Mouse (Mus musculus): Measurements from ENCODE around the gene Prss33. TPM values are rescaled to one million over a fixed set of nuclear protein-coding genes. Genes with fewer than 3 reads are reported as not detected.

Gene Prss33
- polyA plus RNA-seq, 1 experiment = not detected

GRCm38 (mm10) chr17:23841145-23841544, 5.3 kb upstream of the Prss33 start:
- 31% methylated on average over 4 of the region's 4 CpGs for WGBS
- Histone ChIP-seq H3K4me1 (ENCODE audit: control insufficient read depth, insufficient read depth, low read length) (no peaks in the 10 kb centered on the region; the same call in 1 of the 2 replicates), H3K27ac (ENCODE audit: control insufficient read depth, insufficient read depth, low read depth, low read length, poor library complexity) (no peak overlapping the region), H3K4me3 (replicated peaks; ENCODE audit: control insufficient read depth, low read depth, low read length) (no peak overlapping the region)
- TF ChIP-seq CTCF (IDR thresholded peaks at IDR 0.05; ENCODE audit: control insufficient read depth, insufficient read depth, low read length) (peak; percentile 53), POLR2A (IDR thresholded peaks at IDR 0.05; ENCODE audit: borderline replicate concordance, control insufficient read depth, low read depth, low read length) (no peak)

GRCm38 (mm10) chr17:23831201-23831600, 4.7 kb downstream of the Prss33 start:
- Histone ChIP-seq H3K4me1 (ENCODE audit: control insufficient read depth, insufficient read depth, low read length) (no peaks in the 10 kb centered on the region; the same call in 1 of the 2 replicates), H3K27ac (ENCODE audit: control insufficient read depth, insufficient read depth, low read depth, low read length, poor library complexity) (no peak overlapping the region), H3K4me3 (replicated peaks; ENCODE audit: control insufficient read depth, low read depth, low read length) (no peak overlapping the region)
- WGBS = 86% methylated on average over 1 of the region's 1 CpGs
- TF ChIP-seq CTCF (IDR thresholded peaks at IDR 0.05; ENCODE audit: control insufficient read depth, insufficient read depth, low read length) = no peak
- no peak for TF ChIP-seq POLR2A (IDR thresholded peaks at IDR 0.05; ENCODE audit: borderline replicate concordance, control insufficient read depth, low read depth, low read length)

GRCm38 (mm10) chr17:23829064-23829619, 6.7 kb downstream of the Prss33 start, which contains the start of gene Elob:
Gene Elob, minus strand, starts transcription at chr17:23829136.
- Histone ChIP-seq H3K27ac (ENCODE audit: control insufficient read depth, insufficient read depth, low read depth, low read length, poor library complexity) (peak within 1 kb of the TSS; percentile 73), H3K4me3 (replicated peaks; ENCODE audit: control insufficient read depth, low read depth, low read length) (peak within 1 kb of the TSS; percentile 74), H3K4me1 (ENCODE audit: control insufficient read depth, insufficient read depth, low read length) (no peaks in the 10 kb centered on the region; the same call in 1 of the 2 replicates)
- TF ChIP-seq CTCF (IDR thresholded peaks at IDR 0.05; ENCODE audit: control insufficient read depth, insufficient read depth, low read length) = peak; percentile 60
- 0 out of 2 replicates have a peak, but pooled peaks have one; percentile 6 for TF ChIP-seq POLR2A (IDR thresholded peaks at IDR 0.05; ENCODE audit: borderline replicate concordance, control insufficient read depth, low read depth, low read length)
- 1% methylated on average over 31 of the region's 42 CpGs for WGBS

- TF ChIP-seq POLR2A (IDR thresholded peaks at IDR 0.05; ENCODE audit: borderline replicate concordance, control insufficient read depth, low read depth, low read length) = no peak
- no peak for TF ChIP-seq CTCF (IDR thresholded peaks at IDR 0.05; ENCODE audit: control insufficient read depth, insufficient read depth, low read length)
- H3K27ac ChIP-seq (ENCODE audit: control insufficient read depth, insufficient read depth, low read depth, low read length, poor library complexity) = peak overlapping the region; percentile 9; the same call in 1 of the 2 replicates
- 2% methylated on average over 47 of the region's 47 CpGs for WGBS
- no peaks in the 10 kb centered on the region; the same call in 1 of the 2 replicates for H3K4me1 ChIP-seq (ENCODE audit: control insufficient read depth, insufficient read depth, low read length)
- peak overlapping the region; percentile 74 for H3K4me3 ChIP-seq (replicated peaks; ENCODE audit: control insufficient read depth, low read depth, low read length)
Observed at GRCm38 (mm10) chr17:23828271-23829001, 7.4 kb downstream of the Prss33 start.

- TF ChIP-seq POLR2A (IDR thresholded peaks at IDR 0.05; ENCODE audit: borderline replicate concordance, control insufficient read depth, low read depth, low read length) (no peak), CTCF (IDR thresholded peaks at IDR 0.05; ENCODE audit: control insufficient read depth, insufficient read depth, low read length) (no peak)
- WGBS = 71% methylated on average over 4 of the region's 4 CpGs
- Histone ChIP-seq H3K27ac (ENCODE audit: control insufficient read depth, insufficient read depth, low read depth, low read length, poor library complexity) (no peak overlapping the region), H3K4me3 (replicated peaks; ENCODE audit: control insufficient read depth, low read depth, low read length) (no peak overlapping the region), H3K4me1 (ENCODE audit: control insufficient read depth, insufficient read depth, low read length) (no peaks in the 10 kb centered on the region; the same call in 1 of the 2 replicates)
Observed at GRCm38 (mm10) chr17:23825591-23825990, 10.3 kb downstream of the Prss33 start.

- 96% methylated on average over 12 of the region's 12 CpGs for WGBS
- Histone ChIP-seq H3K27ac (ENCODE audit: control insufficient read depth, insufficient read depth, low read depth, low read length, poor library complexity) (no peak overlapping the region), H3K4me1 (ENCODE audit: control insufficient read depth, insufficient read depth, low read length) (no peaks in the 10 kb centered on the region; the same call in 1 of the 2 replicates), H3K4me3 (replicated peaks; ENCODE audit: control insufficient read depth, low read depth, low read length) (no peak overlapping the region)
- TF ChIP-seq POLR2A (IDR thresholded peaks at IDR 0.05; ENCODE audit: borderline replicate concordance, control insufficient read depth, low read depth, low read length) (no peak), CTCF (IDR thresholded peaks at IDR 0.05; ENCODE audit: control insufficient read depth, insufficient read depth, low read length) (no peak)
Observed at GRCm38 (mm10) chr17:23823614-23824013, 12.2 kb downstream of the Prss33 start.

- Histone ChIP-seq H3K4me1 (ENCODE audit: control insufficient read depth, insufficient read depth, low read length) (no peaks in the 10 kb centered on the region; the same call in 1 of the 2 replicates), H3K27ac (ENCODE audit: control insufficient read depth, insufficient read depth, low read depth, low read length, poor library complexity) (no peak overlapping the region), H3K4me3 (replicated peaks; ENCODE audit: control insufficient read depth, low read depth, low read length) (no peak overlapping the region)
- 90% methylated on average over 16 of the region's 16 CpGs for WGBS
- TF ChIP-seq CTCF (IDR thresholded peaks at IDR 0.05; ENCODE audit: control insufficient read depth, insufficient read depth, low read length) (no peak), POLR2A (IDR thresholded peaks at IDR 0.05; ENCODE audit: borderline replicate concordance, control insufficient read depth, low read depth, low read length) (0 out of 2 replicates have a peak, but pooled peaks have one; percentile 12)
Observed at GRCm38 (mm10) chr17:23823018-23823417, 12.8 kb downstream of the Prss33 start.

- TF ChIP-seq POLR2A (IDR thresholded peaks at IDR 0.05; ENCODE audit: borderline replicate concordance, control insufficient read depth, low read depth, low read length) = no peak
- TF ChIP-seq CTCF (IDR thresholded peaks at IDR 0.05; ENCODE audit: control insufficient read depth, insufficient read depth, low read length) = no peak
- no peaks in the 10 kb centered on the region for H3K4me1 ChIP-seq (ENCODE audit: control insufficient read depth, insufficient read depth, low read length)
- WGBS = 81% methylated on average over 6 of the region's 6 CpGs
- H3K4me3 ChIP-seq (replicated peaks; ENCODE audit: control insufficient read depth, low read depth, low read length) = no peak overlapping the region
- no peak overlapping the region for H3K27ac ChIP-seq (ENCODE audit: control insufficient read depth, insufficient read depth, low read depth, low read length, poor library complexity)
Observed at GRCm38 (mm10) chr17:23822094-23822493, 13.8 kb downstream of the Prss33 start.
